Mouse (Mus musculus): ENCODE results near the gene Mertk. TPM values are rescaled to one million over a fixed set of nuclear protein-coding genes. Genes with fewer than 3 reads are reported as not detected.

Mertk gene
- polyA plus RNA-seq, 1 experiment from 2014 or later = 10.4 TPM

- H3K4me3 ChIP-seq (ENCODE audit: low read depth, low read length) = no peak overlapping the region
- H3K36me3 ChIP-seq (ENCODE audit: insufficient read depth, low read length) = peaks cover 13% of the 10 kb centered on the region; the same call in 1 of the 2 replicates
- no peak overlapping the region for H3K4me2 ChIP-seq (replicated peaks; ENCODE audit: low read depth, low read length)
- no peak overlapping the region for H3K27ac ChIP-seq (ENCODE audit: low read length)
- H3K4me1 ChIP-seq (ENCODE audit: insufficient read depth, low read depth, low read length) = no peaks in the 10 kb centered on the region
- no peak overlapping the region for H3K9ac ChIP-seq (replicated peaks; ENCODE audit: low read depth)
- no peak for DNase-seq (ENCODE audit: low spot score)
- no peaks in the 10 kb centered on the region for H3K27me3 ChIP-seq (replicated peaks; ENCODE audit: insufficient read depth, low read length)
- no peak for TF ChIP-seq CTCF (IDR thresholded peaks at IDR 0.05)
- no peak for TF ChIP-seq EP300 (IDR thresholded peaks at IDR 0.05)
- ATAC-seq = no peak
- no peaks in the 10 kb centered on the region for H3K9me3 ChIP-seq (ENCODE audit: low read length)
- 92% methylated on average over 7 of the region's 7 CpGs for WGBS
Observed at GRCm38 (mm10) chr2:128784814-128785213, 86.1 kb downstream of the Mertk start.

- Histone ChIP-seq H3K4me3 (ENCODE audit: low read depth, low read length) (no peak overlapping the region), H3K9me3 (ENCODE audit: low read length) (no peaks in the 10 kb centered on the region), H3K36me3 (ENCODE audit: insufficient read depth, low read length) (0 out of 2 replicates have a peak, but pooled peaks cover 5% of the 10 kb centered on the region), H3K4me2 (replicated peaks; ENCODE audit: low read depth, low read length) (no peak overlapping the region), H3K4me1 (ENCODE audit: insufficient read depth, low read depth, low read length) (no peaks in the 10 kb centered on the region), H3K27ac (ENCODE audit: low read length) (no peak overlapping the region), H3K9ac (replicated peaks; ENCODE audit: low read depth) (no peak overlapping the region), H3K27me3 (replicated peaks; ENCODE audit: insufficient read depth, low read length) (no peaks in the 10 kb centered on the region)
- no peak for TF ChIP-seq CTCF (IDR thresholded peaks at IDR 0.05)
- no peak for TF ChIP-seq EP300 (IDR thresholded peaks at IDR 0.05)
- ATAC-seq (no peak), DNase-seq (ENCODE audit: low spot score) (no peak)
- 83% methylated on average over 5 of the region's 5 CpGs for WGBS
Observed at GRCm38 (mm10) chr2:128786341-128786740, 87.6 kb downstream of the Mertk start.

- TF ChIP-seq CTCF (IDR thresholded peaks at IDR 0.05) (no peak), EP300 (IDR thresholded peaks at IDR 0.05) (no peak)
- no peak overlapping the region for H3K4me2 ChIP-seq (replicated peaks; ENCODE audit: low read depth, low read length)
- no peak overlapping the region for H3K9ac ChIP-seq (replicated peaks; ENCODE audit: low read depth)
- H3K4me3 ChIP-seq (ENCODE audit: low read depth, low read length) = no peak overlapping the region
- DNase-seq (ENCODE audit: low spot score) (no peak), ATAC-seq (no peak)
- 67% methylated on average over 1 of the region's 1 CpGs for WGBS
- no peaks in the 10 kb centered on the region for H3K4me1 ChIP-seq (ENCODE audit: insufficient read depth, low read depth, low read length)
- no peak overlapping the region for H3K27ac ChIP-seq (ENCODE audit: low read length)
- H3K27me3 ChIP-seq (replicated peaks; ENCODE audit: insufficient read depth, low read length) = no peaks in the 10 kb centered on the region
- 0 out of 2 replicates have a peak, but pooled peaks cover 5% of the 10 kb centered on the region for H3K36me3 ChIP-seq (ENCODE audit: insufficient read depth, low read length)
- no peaks in the 10 kb centered on the region for H3K9me3 ChIP-seq (ENCODE audit: low read length)
Observed at GRCm38 (mm10) chr2:128786795-128787194, 88.0 kb downstream of the Mertk start.

GRCm38 (mm10) chr2:128787805-128788204, 89.0 kb downstream of the Mertk start:
- H3K36me3 ChIP-seq (ENCODE audit: insufficient read depth, low read length) = peaks cover 9% of the 10 kb centered on the region; the same call in 1 of the 2 replicates
- no peaks in the 10 kb centered on the region for H3K9me3 ChIP-seq (ENCODE audit: low read length)
- ATAC-seq (no peak), DNase-seq (ENCODE audit: low spot score) (no peak)
- H3K27ac ChIP-seq (ENCODE audit: low read length) = no peak overlapping the region
- H3K9ac ChIP-seq (replicated peaks; ENCODE audit: low read depth) = no peak overlapping the region
- WGBS = 88% methylated on average over 3 of the region's 3 CpGs
- no peaks in the 10 kb centered on the region for H3K4me1 ChIP-seq (ENCODE audit: insufficient read depth, low read depth, low read length)
- H3K4me2 ChIP-seq (replicated peaks; ENCODE audit: low read depth, low read length) = no peak overlapping the region
- TF ChIP-seq CTCF (IDR thresholded peaks at IDR 0.05) = no peak
- TF ChIP-seq EP300 (IDR thresholded peaks at IDR 0.05) = no peak
- no peaks in the 10 kb centered on the region for H3K27me3 ChIP-seq (replicated peaks; ENCODE audit: insufficient read depth, low read length)
- no peak overlapping the region for H3K4me3 ChIP-seq (ENCODE audit: low read depth, low read length)

- no peak for ATAC-seq
- 74% methylated on average over 11 of the region's 11 CpGs for WGBS
- TF ChIP-seq EP300 (IDR thresholded peaks at IDR 0.05) (no peak), CTCF (IDR thresholded peaks at IDR 0.05) (no peak)
- Histone ChIP-seq H3K4me2 (replicated peaks; ENCODE audit: low read depth, low read length) (no peak overlapping the region), H3K36me3 (ENCODE audit: insufficient read depth, low read length) (peaks cover 22% of the 10 kb centered on the region; the same call in 1 of the 2 replicates), H3K27me3 (replicated peaks; ENCODE audit: insufficient read depth, low read length) (no peaks in the 10 kb centered on the region), H3K4me3 (ENCODE audit: low read depth, low read length) (no peak overlapping the region), H3K27ac (ENCODE audit: low read length) (no peak overlapping the region), H3K9me3 (ENCODE audit: low read length) (no peaks in the 10 kb centered on the region), H3K4me1 (ENCODE audit: insufficient read depth, low read depth, low read length) (no peaks in the 10 kb centered on the region), H3K9ac (replicated peaks; ENCODE audit: low read depth) (no peak overlapping the region)
- no peak for DNase-seq (ENCODE audit: low spot score)
Observed at GRCm38 (mm10) chr2:128790875-128791614, 92.3 kb downstream of the Mertk start.

- Histone ChIP-seq H3K4me2 (replicated peaks; ENCODE audit: low read depth, low read length) (no peak overlapping the region), H3K9ac (replicated peaks; ENCODE audit: low read depth) (no peak overlapping the region), H3K4me3 (ENCODE audit: low read depth, low read length) (no peak overlapping the region), H3K36me3 (ENCODE audit: insufficient read depth, low read length) (peaks cover 31% of the 10 kb centered on the region; the same call in 1 of the 2 replicates), H3K4me1 (ENCODE audit: insufficient read depth, low read depth, low read length) (no peaks in the 10 kb centered on the region), H3K27me3 (replicated peaks; ENCODE audit: insufficient read depth, low read length) (no peaks in the 10 kb centered on the region), H3K27ac (ENCODE audit: low read length) (no peak overlapping the region), H3K9me3 (ENCODE audit: low read length) (no peaks in the 10 kb centered on the region)
- 87% methylated on average over 6 of the region's 6 CpGs for WGBS
- TF ChIP-seq EP300 (IDR thresholded peaks at IDR 0.05) (no peak), CTCF (IDR thresholded peaks at IDR 0.05) (no peak)
- no peak for ATAC-seq
- no peak for DNase-seq (ENCODE audit: low spot score)
Observed at GRCm38 (mm10) chr2:128793958-128794357, 95.2 kb downstream of the Mertk start.
